Mouse (Mus musculus): ENCODE results near the gene Tm7sf2. TPM values are rescaled to one million over a fixed set of nuclear protein-coding genes. Genes with fewer than 3 reads are reported as not detected.

The Tm7sf2 gene
- total RNA-seq, 1 experiment: 14.0 TPM

DNA sequence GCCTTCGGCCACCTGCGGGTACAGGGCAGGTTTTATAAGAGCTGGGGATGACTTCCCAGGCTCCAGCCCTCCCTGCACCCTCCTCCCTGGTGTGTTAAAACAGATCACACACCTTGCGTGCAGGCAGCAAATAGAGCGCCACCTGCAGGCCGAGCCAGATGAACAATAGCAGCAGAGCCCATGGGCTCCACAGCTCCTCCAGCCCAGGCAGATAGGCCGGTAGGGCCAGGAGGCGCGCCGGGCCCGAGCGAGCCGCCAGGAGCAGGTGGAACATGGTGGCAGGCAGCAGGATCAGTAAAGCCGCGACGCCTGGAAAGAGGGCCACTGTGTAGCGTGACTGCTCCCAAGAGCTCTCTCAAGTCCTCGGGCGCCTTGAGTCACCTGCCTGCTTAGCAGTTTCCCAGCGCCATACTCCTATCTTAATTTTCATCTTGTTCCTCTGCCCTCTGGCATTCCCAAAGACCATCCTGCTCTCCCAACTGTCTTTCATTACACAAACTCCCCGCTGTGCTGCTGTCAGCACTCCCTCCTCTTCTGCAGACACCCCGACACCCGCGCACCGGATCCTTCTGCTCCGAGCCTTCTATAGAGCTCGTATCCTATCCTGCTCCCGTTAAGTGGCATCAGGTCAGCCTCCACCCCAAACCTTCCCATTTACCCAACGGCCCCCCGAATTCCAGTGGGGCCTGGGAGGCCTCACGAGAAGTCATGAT lies 1.0 kb downstream of the Tm7sf2 start:
- Histone ChIP-seq H3K9me3 (ENCODE audit: control insufficient read depth, insufficient read depth, low read depth, low read length) (no peaks in the 10 kb centered on the region), H3K4me1 (ENCODE audit: control insufficient read depth in 2 of 2, insufficient read depth in 2 of 2, low read length in 2 of 2, poor library complexity in 1 of 2) (peaks cover 0 to 14% of the 10 kb centered on the region in 2 experiments; a peak in 1 of 4 replicates), H3K27ac (ENCODE audit: insufficient read depth, low read depth, low read length, poor library complexity, severe bottlenecking) (peak overlapping the region; percentile 28; the same call in 1 of the 2 replicates), H3K36me3 (ENCODE audit: control insufficient read depth, insufficient read depth, low read length, poor library complexity, severe bottlenecking) (peaks cover 3% of the 10 kb centered on the region; the same call in 1 of the 2 replicates), H3K9ac (ENCODE audit: insufficient read depth, low read depth, low read length, poor library complexity, severe bottlenecking) (peak overlapping the region; percentile 73), H3K4me3 (ENCODE audit: insufficient read depth in 1 of 2, low read depth in 1 of 2, low read length in 2 of 2, poor library complexity in 1 of 2, severe bottlenecking in 1 of 2) (peak overlapping the region; percentile 71 to 95)
- in situ Hi-C loops (cut with MboI; ENCODE audit: low sequenced_read_pairs in 2 of 2, unreplicated experiment in 2 of 2): no loop called here
- TF ChIP-seq MAFK (IDR thresholded peaks at IDR 0.05; ENCODE audit: insufficient read depth, low read depth, low read length): no peak
- no peak for TF ChIP-seq ZC3H11A (IDR thresholded peaks at IDR 0.05; ENCODE audit: borderline replicate concordance, low read depth, low read length)
- TF ChIP-seq ZNF384 (IDR thresholded peaks at IDR 0.05; ENCODE audit: low read depth, low read length): no peak
- no peak for TF ChIP-seq HCFC1 (IDR thresholded peaks at IDR 0.05; ENCODE audit: borderline replicate concordance, insufficient read depth, low read length)
- no peak for TF ChIP-seq CHD2 (IDR thresholded peaks at IDR 0.05; ENCODE audit: low read depth, low read length)
- peak; percentile 85 for DNase-seq (ENCODE audit: low read depth, low spot score)

DNA sequence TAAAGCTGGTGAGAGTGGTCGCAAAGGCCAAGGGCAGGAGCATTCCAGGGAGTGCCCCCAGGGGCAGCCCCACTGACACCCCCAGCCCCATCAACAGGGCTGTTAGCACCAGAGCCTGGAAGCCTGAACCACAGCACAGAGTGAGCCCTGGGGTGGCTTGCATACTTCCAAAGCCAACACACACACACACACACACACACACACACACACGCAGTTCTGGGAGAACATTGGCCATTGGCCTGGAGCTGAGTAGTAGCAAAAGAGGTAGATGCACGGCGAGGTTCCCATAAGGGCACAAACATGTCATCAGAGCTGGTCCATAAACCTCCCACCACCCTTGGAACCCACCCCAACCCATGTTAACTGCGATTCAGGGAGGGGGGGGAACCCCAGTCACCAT lies 1.6 kb downstream of the Tm7sf2 start:
- in situ Hi-C loops (cut with MboI; ENCODE audit: low sequenced_read_pairs in 2 of 2, unreplicated experiment in 2 of 2): no loop called here
- Histone ChIP-seq H3K9me3 (ENCODE audit: control insufficient read depth, insufficient read depth, low read depth, low read length) (no peaks in the 10 kb centered on the region), H3K4me3 (ENCODE audit: insufficient read depth in 1 of 2, low read depth in 1 of 2, low read length in 2 of 2, poor library complexity in 1 of 2, severe bottlenecking in 1 of 2) (peak overlapping the region; percentile 25 to 95), H3K9ac (ENCODE audit: insufficient read depth, low read depth, low read length, poor library complexity, severe bottlenecking) (peak overlapping the region; percentile 45), H3K4me1 (ENCODE audit: control insufficient read depth in 2 of 2, insufficient read depth in 2 of 2, low read length in 2 of 2, poor library complexity in 1 of 2) (peaks cover 0 to 12% of the 10 kb centered on the region in 2 experiments; a peak in 1 of 4 replicates), H3K36me3 (ENCODE audit: control insufficient read depth, insufficient read depth, low read length, poor library complexity, severe bottlenecking) (peaks cover 3% of the 10 kb centered on the region; the same call in 1 of the 2 replicates), H3K27ac (ENCODE audit: insufficient read depth, low read depth, low read length, poor library complexity, severe bottlenecking) (no peak overlapping the region)
- no peak for DNase-seq (ENCODE audit: low read depth, low spot score)
- TF ChIP-seq CHD2 (IDR thresholded peaks at IDR 0.05; ENCODE audit: low read depth, low read length) (no peak), HCFC1 (IDR thresholded peaks at IDR 0.05; ENCODE audit: borderline replicate concordance, insufficient read depth, low read length) (no peak), ZC3H11A (IDR thresholded peaks at IDR 0.05; ENCODE audit: borderline replicate concordance, low read depth, low read length) (no peak), MAFK (IDR thresholded peaks at IDR 0.05; ENCODE audit: insufficient read depth, low read depth, low read length) (no peak), ZNF384 (IDR thresholded peaks at IDR 0.05; ENCODE audit: low read depth, low read length) (no peak)

DNA sequence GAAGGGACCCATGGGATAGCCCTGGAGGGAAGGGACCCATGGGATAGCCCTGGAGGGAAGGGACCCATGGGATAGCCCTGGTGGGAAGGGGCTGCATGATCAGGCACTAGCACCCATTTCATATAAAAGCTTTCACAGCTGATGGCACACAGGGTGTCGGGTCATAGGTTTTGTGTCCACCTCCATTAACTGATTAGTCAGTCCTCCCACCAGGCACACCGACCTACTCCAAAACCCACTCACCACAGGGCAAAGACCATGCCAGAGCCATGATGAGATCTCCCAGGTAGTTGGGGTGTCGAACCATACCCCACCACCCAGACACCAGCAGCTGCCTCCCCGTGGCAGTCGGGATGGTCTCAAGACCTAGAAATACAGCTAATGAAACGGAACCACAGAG lies 5.1 kb downstream of the Tm7sf2 start:
- H3K9ac ChIP-seq (ENCODE audit: insufficient read depth, low read depth, low read length, poor library complexity, severe bottlenecking): no peak overlapping the region
- H3K4me3 ChIP-seq (ENCODE audit: insufficient read depth in 1 of 2, low read depth in 1 of 2, low read length in 2 of 2, poor library complexity in 1 of 2, severe bottlenecking in 1 of 2): no peak overlapping the region
- TF ChIP-seq HCFC1 (IDR thresholded peaks at IDR 0.05; ENCODE audit: borderline replicate concordance, insufficient read depth, low read length): no peak
- TF ChIP-seq MAFK (IDR thresholded peaks at IDR 0.05; ENCODE audit: insufficient read depth, low read depth, low read length): no peak
- no peak for TF ChIP-seq ZNF384 (IDR thresholded peaks at IDR 0.05; ENCODE audit: low read depth, low read length)
- TF ChIP-seq CHD2 (IDR thresholded peaks at IDR 0.05; ENCODE audit: low read depth, low read length): no peak
- no peak for TF ChIP-seq ZC3H11A (IDR thresholded peaks at IDR 0.05; ENCODE audit: borderline replicate concordance, low read depth, low read length)
- H3K9me3 ChIP-seq (ENCODE audit: control insufficient read depth, insufficient read depth, low read depth, low read length): no peaks in the 10 kb centered on the region
- in situ Hi-C loops (cut with MboI; ENCODE audit: low sequenced_read_pairs in 2 of 2, unreplicated experiment in 2 of 2): no loop called here
- no peak overlapping the region for H3K27ac ChIP-seq (ENCODE audit: insufficient read depth, low read depth, low read length, poor library complexity, severe bottlenecking)
- peaks cover 0 to 11% of the 10 kb centered on the region in 2 experiments; a peak in 2 of 4 replicates for H3K4me1 ChIP-seq (ENCODE audit: control insufficient read depth in 2 of 2, insufficient read depth in 2 of 2, low read length in 2 of 2, poor library complexity in 1 of 2)
- peaks cover 17% of the 10 kb centered on the region for H3K36me3 ChIP-seq (ENCODE audit: control insufficient read depth, insufficient read depth, low read length, poor library complexity, severe bottlenecking)
- no peak for DNase-seq (ENCODE audit: low read depth, low spot score)

DNA sequence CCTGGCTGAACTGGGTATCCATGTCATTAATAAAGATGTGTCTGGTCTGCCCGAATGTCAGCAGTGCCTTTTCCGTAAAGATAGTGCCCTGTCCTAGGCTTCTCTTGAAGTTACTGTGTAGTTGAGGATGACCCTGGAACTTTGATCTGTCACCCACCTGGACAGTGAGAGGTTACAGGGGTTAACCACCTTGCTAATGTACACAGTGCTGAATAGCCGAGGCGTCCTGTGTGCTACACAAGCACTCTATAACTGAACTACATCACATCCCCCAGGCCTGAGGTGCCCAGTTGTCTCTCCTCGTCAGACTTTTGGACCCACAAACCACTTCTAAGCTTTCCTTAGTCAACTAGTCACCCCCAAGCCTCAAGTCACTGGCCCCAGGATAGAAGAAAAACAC lies 5.8 kb downstream of the Tm7sf2 start:
- Histone ChIP-seq H3K36me3 (ENCODE audit: control insufficient read depth, insufficient read depth, low read length, poor library complexity, severe bottlenecking) (peaks cover 17% of the 10 kb centered on the region), H3K9me3 (ENCODE audit: control insufficient read depth, insufficient read depth, low read depth, low read length) (no peaks in the 10 kb centered on the region), H3K27ac (ENCODE audit: insufficient read depth, low read depth, low read length, poor library complexity, severe bottlenecking) (no peak overlapping the region), H3K9ac (ENCODE audit: insufficient read depth, low read depth, low read length, poor library complexity, severe bottlenecking) (peak overlapping the region; percentile 94; the same call in 1 of the 2 replicates), H3K4me3 (ENCODE audit: insufficient read depth in 1 of 2, low read depth in 1 of 2, low read length in 2 of 2, poor library complexity in 1 of 2, severe bottlenecking in 1 of 2) (peak overlapping the region; percentile 52 to 82; a peak in 3 of 4 replicates), H3K4me1 (ENCODE audit: control insufficient read depth in 2 of 2, insufficient read depth in 2 of 2, low read length in 2 of 2, poor library complexity in 1 of 2) (peaks cover 0 to 8% of the 10 kb centered on the region in 2 experiments; a peak in 2 of 4 replicates)
- in situ Hi-C loops (cut with MboI; ENCODE audit: low sequenced_read_pairs in 2 of 2, unreplicated experiment in 2 of 2): no loop called here
- TF ChIP-seq MAFK (IDR thresholded peaks at IDR 0.05; ENCODE audit: insufficient read depth, low read depth, low read length) (no peak), CHD2 (IDR thresholded peaks at IDR 0.05; ENCODE audit: low read depth, low read length) (no peak), HCFC1 (IDR thresholded peaks at IDR 0.05; ENCODE audit: borderline replicate concordance, insufficient read depth, low read length) (no peak), ZC3H11A (IDR thresholded peaks at IDR 0.05; ENCODE audit: borderline replicate concordance, low read depth, low read length) (no peak), ZNF384 (IDR thresholded peaks at IDR 0.05; ENCODE audit: low read depth, low read length) (no peak)
- no peak for DNase-seq (ENCODE audit: low read depth, low spot score)

All from ES-E14 (cell line).